Mouse (Mus musculus) stomach, postnatal 0 days (tissue): ENCODE data around the gene Ncf1.

ENCODE experiments used
- CTCF ChIP-seq: IDR thresholded peaks from 2 replicates; pipeline ENCODE4 v1.5.1; 2016; ENCODE audit warnings: antibody characterized with exemption, low read depth, mild to moderate bottlenecking, moderate library complexity
- EP300 ChIP-seq: optimal IDR thresholded peaks from 2 replicates; pipeline ENCODE3; 2016; ENCODE audit warnings: antibody characterized with exemption

DNA sequence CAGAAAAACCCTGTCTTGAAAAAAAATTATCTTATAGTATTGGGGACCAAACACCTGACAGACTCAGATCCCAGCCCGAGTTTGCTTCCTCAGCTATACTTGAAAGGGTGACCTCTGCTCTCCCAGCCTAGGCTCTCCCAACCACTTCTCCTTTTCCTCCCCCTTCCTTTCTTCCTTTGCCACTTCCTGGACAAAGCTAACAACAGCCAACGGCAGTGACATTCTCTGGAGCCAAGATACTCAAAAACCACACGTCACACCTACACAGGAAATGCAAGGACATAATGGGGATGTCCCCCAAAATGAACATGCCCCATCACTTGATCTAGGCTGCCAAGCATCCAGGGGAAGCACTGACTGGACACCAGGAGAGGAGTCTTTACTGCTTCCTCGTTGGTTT is 29.0 kb upstream of the Ncf1 start:
- no peak for TF ChIP-seq CTCF
- TF ChIP-seq EP300: no peak
